Mouse (Mus musculus) forebrain, embryonic 16.5 days (tissue): ENCODE measurements around the gene Aig1. TPM values are rescaled to one million over a fixed set of nuclear protein-coding genes. Genes with fewer than 3 reads are reported as not detected.

ENCODE experiments used
- ATAC-seq: fragments of 200-750 bp; cut with Nextera tagmentation; 2 replicates; pipeline ENCODE4 v1.8.0; 2017; ENCODE audit warnings: mild to moderate bottlenecking, moderate library complexity
- H3K27ac ChIP-seq: fragments of 300-500 bp; sonication (generic); 2 replicates; pipeline ENCODE4 v1.5.1; 2014; ENCODE audit warnings: low read length, control low read depth
- H3K27me3 ChIP-seq: fragments of 300-500 bp; sonication (generic); replicated peaks from 2 replicates; pipeline ENCODE4 v1.6.1; 2014; ENCODE audit warnings: low read length; ENCODE audit not compliant: control insufficient read depth, insufficient read depth
- H3K36me3 ChIP-seq: fragments of 300-500 bp; sonication (generic); 2 replicates; pipeline ENCODE4 v1.6.1; 2014; ENCODE audit not compliant: control insufficient read depth, insufficient read depth
- H3K4me1 ChIP-seq: fragments of 300-500 bp; sonication (generic); replicated peaks from 2 replicates; pipeline ENCODE4 v1.6.1; 2014; ENCODE audit warnings: low read length; ENCODE audit not compliant: control insufficient read depth, insufficient read depth
- H3K4me2 ChIP-seq: fragments of 300-500 bp; sonication (generic); 2 replicates; pipeline ENCODE4 v1.6.1; 2014; ENCODE audit warnings: mild to moderate bottlenecking, low read length, control low read depth
- H3K4me3 ChIP-seq: fragments of 300-500 bp; sonication (generic); replicated peaks from 2 replicates; pipeline ENCODE4 v1.5.1; 2014; ENCODE audit warnings: mild to moderate bottlenecking, low read length, control low read depth
- H3K9ac ChIP-seq: fragments of 300-500 bp; sonication (generic); replicated peaks from 2 replicates; pipeline ENCODE4 v1.6.1; 2014; ENCODE audit warnings: low read depth, low read length, control low read depth
- H3K9me3 ChIP-seq: fragments of 300-500 bp; sonication (generic); 2 replicates; pipeline ENCODE4 v1.6.1; 2016; ENCODE audit warnings: low read length; ENCODE audit not compliant: control insufficient read depth
- WGBS: fragments of 180-500 bp; shearing (Covaris S2); extraction: QIAGEN DNeasy Blood & Tissue Kit; methylation state at CpG from one replicate; pipeline ENCODE4 v1.1.7; 2014; 5-methylcytosine and 5-hydroxymethylcytosine counted together
- polyA plus RNA-seq: library from polyadenylated mRNA; unstranded; fragments of >200 nt; fragmentation: Nextera tagmentation; extraction: Ambion mirVana; gene quantifications from 2 replicates; pipeline ENCODE4 v1.2.1, GENCODE M21; 2015

The Aig1 gene
- polyA plus RNA-seq, 1 experiment from 2014 or later: 78.0 TPM

- 96% methylated on average over 1 of the region's 1 CpGs for WGBS
- ATAC-seq: no peak
- no peaks in the 10 kb centered on the region for H3K9me3 ChIP-seq
- peaks cover 2% of the 10 kb centered on the region; the same call in 1 of the 2 replicates for H3K36me3 ChIP-seq
- H3K4me3 ChIP-seq: no peak overlapping the region
- no peaks in the 10 kb centered on the region for H3K27me3 ChIP-seq
- no peaks in the 10 kb centered on the region for H3K4me1 ChIP-seq
- no peak overlapping the region for H3K9ac ChIP-seq
- no peak overlapping the region for H3K4me2 ChIP-seq
- no peak overlapping the region for H3K27ac ChIP-seq
These were observed 75.3 kb downstream of the Aig1 start for GRCm38 (mm10) chr10:13793458-13793857.

GRCm38 (mm10) chr10:13792788-13793187 lies 76.0 kb downstream of the Aig1 start:
- Histone ChIP-seq H3K4me1 (no peaks in the 10 kb centered on the region), H3K9me3 (no peaks in the 10 kb centered on the region), H3K27ac (no peak overlapping the region), H3K4me3 (no peak overlapping the region), H3K4me2 (no peak overlapping the region), H3K9ac (no peak overlapping the region), H3K36me3 (peaks cover 2% of the 10 kb centered on the region; the same call in 1 of the 2 replicates), H3K27me3 (no peaks in the 10 kb centered on the region)
- ATAC-seq: no peak
- 76% methylated on average over 8 of the region's 8 CpGs for WGBS

- H3K27ac ChIP-seq: no peak overlapping the region
- no peaks in the 10 kb centered on the region for H3K27me3 ChIP-seq
- peaks cover 2% of the 10 kb centered on the region; the same call in 1 of the 2 replicates for H3K36me3 ChIP-seq
- no peak overlapping the region for H3K4me2 ChIP-seq
- no peaks in the 10 kb centered on the region for H3K9me3 ChIP-seq
- no peak overlapping the region for H3K9ac ChIP-seq
- no peaks in the 10 kb centered on the region for H3K4me1 ChIP-seq
- H3K4me3 ChIP-seq: no peak overlapping the region
- no peak for ATAC-seq
- 91% methylated on average over 1 of the region's 1 CpGs for WGBS
These were observed 79.2 kb downstream of the Aig1 start for GRCm38 (mm10) chr10:13789604-13790003.

- no peak overlapping the region for H3K4me2 ChIP-seq
- no peak overlapping the region for H3K27ac ChIP-seq
- H3K9ac ChIP-seq: no peak overlapping the region
- H3K4me3 ChIP-seq: no peak overlapping the region
- no peak for ATAC-seq
- 96% methylated on average over 9 of the region's 9 CpGs for WGBS
- H3K4me1 ChIP-seq: no peaks in the 10 kb centered on the region
- H3K9me3 ChIP-seq: no peaks in the 10 kb centered on the region
- H3K36me3 ChIP-seq: 0 out of 2 replicates have a peak, but pooled peaks cover 2% of the 10 kb centered on the region
- no peaks in the 10 kb centered on the region for H3K27me3 ChIP-seq
These were observed 80.7 kb downstream of the Aig1 start for GRCm38 (mm10) chr10:13788057-13788456.

GRCm38 (mm10) chr10:13782774-13783173 lies 86.0 kb downstream of the Aig1 start:
- no peak for ATAC-seq
- Histone ChIP-seq H3K9ac (no peak overlapping the region), H3K9me3 (no peaks in the 10 kb centered on the region), H3K4me1 (no peaks in the 10 kb centered on the region), H3K4me2 (no peak overlapping the region), H3K36me3 (no peaks in the 10 kb centered on the region; the same call in 1 of the 2 replicates), H3K27me3 (no peaks in the 10 kb centered on the region), H3K4me3 (no peak overlapping the region), H3K27ac (no peak overlapping the region)
- WGBS: 92% methylated on average over 5 of the region's 5 CpGs

- no peak overlapping the region for H3K4me2 ChIP-seq
- no peak overlapping the region for H3K9ac ChIP-seq
- no peaks in the 10 kb centered on the region for H3K27me3 ChIP-seq
- H3K27ac ChIP-seq: no peak overlapping the region
- no peaks in the 10 kb centered on the region for H3K4me1 ChIP-seq
- no peaks in the 10 kb centered on the region; the same call in 1 of the 2 replicates for H3K36me3 ChIP-seq
- no peak for ATAC-seq
- WGBS: 95% methylated on average over 10 of the region's 10 CpGs
- H3K9me3 ChIP-seq: no peaks in the 10 kb centered on the region
- H3K4me3 ChIP-seq: no peak overlapping the region
These were observed 86.5 kb downstream of the Aig1 start for GRCm38 (mm10) chr10:13782235-13782757.

- no peak overlapping the region for H3K27ac ChIP-seq
- no peak overlapping the region for H3K9ac ChIP-seq
- 42% methylated on average over 3 of the region's 3 CpGs for WGBS
- H3K4me3 ChIP-seq: no peak overlapping the region
- no peak for ATAC-seq
- no peaks in the 10 kb centered on the region for H3K9me3 ChIP-seq
- no peaks in the 10 kb centered on the region for H3K4me1 ChIP-seq
- no peak overlapping the region for H3K4me2 ChIP-seq
- no peaks in the 10 kb centered on the region for H3K27me3 ChIP-seq
- H3K36me3 ChIP-seq: no peaks in the 10 kb centered on the region; the same call in 1 of the 2 replicates
These were observed 92.8 kb downstream of the Aig1 start for GRCm38 (mm10) chr10:13776014-13776413.

- no peak for ATAC-seq
- Histone ChIP-seq H3K9me3 (no peaks in the 10 kb centered on the region), H3K27me3 (no peaks in the 10 kb centered on the region), H3K36me3 (no peaks in the 10 kb centered on the region), H3K4me3 (no peak overlapping the region), H3K4me1 (no peaks in the 10 kb centered on the region), H3K27ac (no peak overlapping the region), H3K4me2 (no peak overlapping the region), H3K9ac (no peak overlapping the region)
- 96% methylated on average over 2 of the region's 2 CpGs for WGBS
These were observed 93.4 kb downstream of the Aig1 start for GRCm38 (mm10) chr10:13775411-13775810.

GRCm38 (mm10) chr10:13774910-13775309 lies 93.9 kb downstream of the Aig1 start:
- no peak overlapping the region for H3K9ac ChIP-seq
- H3K4me1 ChIP-seq: no peaks in the 10 kb centered on the region
- H3K27ac ChIP-seq: no peak overlapping the region
- H3K4me2 ChIP-seq: no peak overlapping the region
- no peak overlapping the region for H3K4me3 ChIP-seq
- 85% methylated on average over 3 of the region's 3 CpGs for WGBS
- ATAC-seq: no peak
- no peaks in the 10 kb centered on the region for H3K36me3 ChIP-seq
- H3K9me3 ChIP-seq: no peaks in the 10 kb centered on the region
- H3K27me3 ChIP-seq: no peaks in the 10 kb centered on the region

GRCm38 (mm10) chr10:13770720-13771119 lies 98.1 kb downstream of the Aig1 start:
- Histone ChIP-seq H3K27ac (no peak overlapping the region), H3K9me3 (no peaks in the 10 kb centered on the region), H3K27me3 (no peaks in the 10 kb centered on the region), H3K4me3 (no peak overlapping the region), H3K4me2 (no peak overlapping the region), H3K36me3 (no peaks in the 10 kb centered on the region), H3K4me1 (no peaks in the 10 kb centered on the region), H3K9ac (no peak overlapping the region)
- 100% methylated on average over 1 of the region's 1 CpGs for WGBS
- no peak for ATAC-seq
